Mouse (Mus musculus) C2C12 (cell line): ENCODE measurements around the gene Gm21188. TPM values are rescaled to one million over a fixed set of nuclear protein-coding genes. Genes with fewer than 3 reads are reported as not detected.
"Not testable (repeated sequence)": the region's sequence is repeated elsewhere in the genome, so short reads cannot be mapped to it uniquely, and the experiment has no call there.

Experiments
- H3K27me3 ChIP-seq: one replicate; pipeline ENCODE4 v1.6.1; 2011; ENCODE audit not compliant: control insufficient read depth, insufficient read depth, insufficient read length
- H3K36me3 ChIP-seq: one replicate; pipeline ENCODE4 v1.6.1; 2011; ENCODE audit not compliant: control insufficient read depth, insufficient read depth
- H3K4me3 ChIP-seq: one replicate; pipeline ENCODE4 v1.5.1; 2011; ENCODE audit warnings: mild to moderate bottlenecking, control low read depth; ENCODE audit not compliant: poor library complexity, insufficient read depth, severe bottlenecking
- H3K79me2 ChIP-seq: one replicate; pipeline ENCODE4 v1.6.1; 2011; ENCODE audit not compliant: control insufficient read depth, insufficient read depth
- H3K79me3 ChIP-seq: one replicate; pipeline ENCODE4 v1.6.1; 2011; ENCODE audit warnings: low read depth, control low read depth
- H3ac ChIP-seq: one replicate; pipeline ENCODE3; 2011; ENCODE audit warnings: low read depth; ENCODE audit not compliant: control insufficient read depth, insufficient read length
- polyA plus RNA-seq: library from polyadenylated mRNA; unstranded; fragments of >200 nt; fragmentation: generic; extraction: Trizol; gene quantifications from one replicate; pipeline ENCODE4 v1.2.1, GENCODE M21; 2012; ENCODE audit warnings: missing spikeins

The Gm21188 gene
- polyA plus RNA-seq, 1 experiment = not detected

- H3K79me2 ChIP-seq, H3K4me3 ChIP-seq, H3K79me3 ChIP-seq, H3ac ChIP-seq, H3K27me3 ChIP-seq, H3K36me3 ChIP-seq: not testable (repeated sequence)
These were observed 5.4 kb downstream of the Gm21188 start for GRCm38 (mm10) chr13:120046422-120047209.

DNA sequence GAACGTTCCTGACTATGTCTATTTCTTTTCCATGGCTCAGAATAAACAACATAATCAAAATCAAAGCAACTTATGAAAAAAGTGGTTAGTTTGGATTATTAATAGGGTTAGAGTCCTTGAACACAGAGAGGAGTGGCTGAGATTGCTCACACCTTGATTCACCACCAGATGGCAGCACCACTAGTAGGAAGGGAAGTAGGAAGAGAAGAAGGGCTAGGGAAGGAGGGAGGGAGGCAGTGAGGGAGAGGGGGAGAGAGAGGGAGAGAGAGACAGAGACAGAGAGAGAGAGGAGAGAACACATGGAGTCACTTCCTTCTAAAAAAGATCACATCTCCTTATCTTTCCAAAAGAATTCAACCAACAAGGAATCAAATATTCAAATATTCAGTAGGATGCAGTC is 10.8 kb downstream of the Gm21188 start:
- H3K4me3 ChIP-seq, H3ac ChIP-seq, H3K79me3 ChIP-seq, H3K27me3 ChIP-seq, H3K79me2 ChIP-seq, H3K36me3 ChIP-seq: not testable (repeated sequence)

GRCm38 (mm10) chr13:120037881-120038280 is 14.1 kb downstream of the Gm21188 start:
- H3K27me3 ChIP-seq, H3K79me2 ChIP-seq, H3K36me3 ChIP-seq: not testable (repeated sequence)

GRCm38 (mm10) chr13:120036577-120037115 is 15.3 kb downstream of the Gm21188 start:
- not testable (repeated sequence) for H3K79me2 ChIP-seq, H3K79me3 ChIP-seq, H3ac ChIP-seq, H3K36me3 ChIP-seq, H3K27me3 ChIP-seq, H3K4me3 ChIP-seq

More at GRCm38 (mm10) chr13:120037881-120038280, 14.1 kb downstream of the Gm21188 start:
- not testable (repeated sequence) for H3K79me3 ChIP-seq, H3K4me3 ChIP-seq, H3ac ChIP-seq

DNA sequence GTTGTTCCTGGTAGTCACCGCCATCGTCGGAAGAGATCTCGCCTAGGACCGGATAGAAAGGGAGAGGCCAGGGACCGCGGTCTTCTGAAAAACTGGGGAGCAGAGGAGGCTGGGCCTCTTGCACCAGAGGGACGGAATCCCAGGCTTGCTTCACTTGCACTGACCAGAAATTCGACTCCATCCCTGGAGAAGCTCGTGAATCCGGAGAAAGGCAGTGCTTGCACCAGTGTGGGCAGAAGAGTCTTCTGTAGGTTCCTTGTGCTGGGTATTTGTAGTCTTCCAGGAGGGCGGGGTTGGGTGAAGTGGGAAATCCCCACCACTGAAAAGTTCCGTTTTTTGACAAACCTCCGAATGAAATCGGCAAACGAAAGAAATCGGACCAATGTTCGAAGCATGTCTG is 16.8 kb downstream of the Gm21188 start:
- H3K36me3 ChIP-seq, H3K4me3 ChIP-seq, H3K27me3 ChIP-seq, H3ac ChIP-seq, H3K79me3 ChIP-seq, H3K79me2 ChIP-seq: not testable (repeated sequence)

- H3K79me3 ChIP-seq, H3ac ChIP-seq, H3K27me3 ChIP-seq, H3K79me2 ChIP-seq, H3K4me3 ChIP-seq, H3K36me3 ChIP-seq: not testable (repeated sequence)
These were observed 17.4 kb downstream of the Gm21188 start for GRCm38 (mm10) chr13:120034637-120035036.

DNA sequence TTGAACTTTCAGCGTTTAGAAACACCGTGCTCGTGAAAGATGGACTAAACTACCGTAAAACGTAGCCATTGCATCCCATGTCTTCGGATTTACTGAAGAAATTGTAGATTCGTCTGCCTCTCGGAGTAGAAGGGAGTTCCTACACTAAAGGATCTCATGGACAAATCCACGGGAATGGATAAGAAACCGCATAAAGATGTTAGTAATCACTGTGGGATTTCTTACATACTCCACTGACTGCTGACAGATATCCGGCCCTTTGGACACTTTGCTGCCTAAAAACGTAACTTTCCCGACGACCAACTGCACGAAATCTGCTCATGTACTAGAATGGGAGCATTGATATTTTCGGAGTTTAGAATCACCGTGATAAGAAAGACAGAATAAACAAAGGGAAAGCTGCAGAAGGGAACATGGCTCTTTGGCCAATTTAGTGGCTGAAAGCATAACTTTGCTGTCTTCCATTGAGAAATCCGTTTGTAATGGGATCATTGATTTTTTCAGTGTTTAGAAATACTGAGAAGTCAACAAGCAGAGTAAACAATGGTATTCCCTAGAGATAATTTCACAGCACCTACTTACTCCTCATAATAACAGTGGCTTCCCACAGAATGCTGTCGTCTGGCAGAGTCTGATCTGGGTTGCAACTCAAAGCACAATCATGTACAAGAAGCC is 18.3 kb downstream of the Gm21188 start:
- not testable (repeated sequence) for H3K79me3 ChIP-seq, H3K4me3 ChIP-seq, H3ac ChIP-seq, H3K27me3 ChIP-seq, H3K36me3 ChIP-seq, H3K79me2 ChIP-seq

- H3K27me3 ChIP-seq, H3K36me3 ChIP-seq, H3K79me3 ChIP-seq, H3ac ChIP-seq, H3K4me3 ChIP-seq, H3K79me2 ChIP-seq: not testable (repeated sequence)
These were observed 20.3 kb downstream of the Gm21188 start for GRCm38 (mm10) chr13:120031676-120032075.

GRCm38 (mm10) chr13:120027368-120027767 is 24.6 kb downstream of the Gm21188 start:
- not testable (repeated sequence) for H3K79me3 ChIP-seq, H3K79me2 ChIP-seq, H3ac ChIP-seq, H3K36me3 ChIP-seq, H3K4me3 ChIP-seq, H3K27me3 ChIP-seq

- not testable (repeated sequence) for H3K4me3 ChIP-seq, H3K79me2 ChIP-seq, H3ac ChIP-seq, H3K36me3 ChIP-seq, H3K27me3 ChIP-seq, H3K79me3 ChIP-seq
These were observed 25.1 kb downstream of the Gm21188 start, which contains the start of gene Gm36079 for GRCm38 (mm10) chr13:120026911-120027310. Gene Gm36079 (minus strand): TSS chr13:120027011.

DNA sequence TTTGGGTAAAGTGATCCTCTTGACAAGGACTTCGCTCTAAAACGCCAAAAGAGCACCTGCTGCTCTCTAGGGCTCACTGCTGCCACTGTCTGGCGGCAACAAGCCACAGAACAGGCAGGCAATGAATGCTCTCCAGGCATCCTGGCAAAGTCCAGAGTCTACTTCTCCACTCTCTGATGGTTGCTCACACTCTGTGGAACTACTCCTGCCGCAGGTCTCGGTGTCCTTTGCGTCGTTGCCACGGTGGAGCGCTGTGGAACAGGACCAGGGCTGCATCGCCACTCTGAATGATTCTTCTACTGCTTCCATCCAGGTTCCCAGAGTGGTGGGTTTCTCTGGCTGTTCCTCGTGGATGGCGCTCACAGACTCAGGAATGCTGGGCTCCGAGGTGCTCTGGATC is 25.6 kb downstream of the Gm21188 start:
- H3K36me3 ChIP-seq, H3K4me3 ChIP-seq, H3K27me3 ChIP-seq, H3ac ChIP-seq, H3K79me2 ChIP-seq, H3K79me3 ChIP-seq: not testable (repeated sequence)
